Mouse (Mus musculus) MEL (cell line): ENCODE data around the gene Disp3.

Experiments used
- EP300 ChIP-seq, 2 experiments: IDR thresholded peaks; 2 replicates each; pipeline ENCODE4 v1.6.1; 2011; ENCODE audit warnings: improper control_type of control experiment in 2 of 2, low read length in 2 of 2, low read depth in 1 of 2, mild to moderate bottlenecking in 1 of 2
- NELFE ChIP-seq: IDR thresholded peaks from 2 replicates; pipeline ENCODE4 v1.6.1; 2011; ENCODE audit warnings: low read depth, low read length, improper control_type of control experiment

DNA sequence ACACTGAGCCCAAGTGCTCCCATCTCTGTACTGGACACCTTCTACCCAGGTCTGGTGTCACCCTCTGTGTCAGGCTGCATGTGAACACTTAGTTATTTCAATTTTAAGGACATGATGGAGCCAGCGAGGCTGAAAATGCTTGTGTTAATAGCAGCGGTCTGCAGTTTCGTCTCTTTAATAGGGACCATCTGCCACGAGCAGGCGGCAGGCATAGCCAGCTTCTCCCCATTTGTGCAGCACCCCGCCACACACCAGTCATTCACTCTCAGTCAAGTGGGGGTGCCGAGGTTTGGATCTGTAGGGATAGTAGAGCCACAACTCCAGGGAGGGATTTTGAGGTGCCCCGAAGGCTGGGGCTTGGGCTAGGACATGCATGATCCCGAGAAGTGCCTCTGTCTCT, 47.4 kb downstream of the Disp3 start:
- TF ChIP-seq NELFE: no peak
- TF ChIP-seq EP300 (IDR thresholded peaks at IDR 0.05; ENCODE audit: low read depth in 1 of 2, low read length in 2 of 2): no peak
